Mouse (Mus musculus): ENCODE results near the gene Galnt7. TPM values are rescaled to one million over a fixed set of nuclear protein-coding genes. Genes with fewer than 3 reads are reported as not detected.

Galnt7 gene
- total and polyA plus RNA-seq, 3 experiments = 26.7 to 33.5 (median 32.7) TPM

DNA sequence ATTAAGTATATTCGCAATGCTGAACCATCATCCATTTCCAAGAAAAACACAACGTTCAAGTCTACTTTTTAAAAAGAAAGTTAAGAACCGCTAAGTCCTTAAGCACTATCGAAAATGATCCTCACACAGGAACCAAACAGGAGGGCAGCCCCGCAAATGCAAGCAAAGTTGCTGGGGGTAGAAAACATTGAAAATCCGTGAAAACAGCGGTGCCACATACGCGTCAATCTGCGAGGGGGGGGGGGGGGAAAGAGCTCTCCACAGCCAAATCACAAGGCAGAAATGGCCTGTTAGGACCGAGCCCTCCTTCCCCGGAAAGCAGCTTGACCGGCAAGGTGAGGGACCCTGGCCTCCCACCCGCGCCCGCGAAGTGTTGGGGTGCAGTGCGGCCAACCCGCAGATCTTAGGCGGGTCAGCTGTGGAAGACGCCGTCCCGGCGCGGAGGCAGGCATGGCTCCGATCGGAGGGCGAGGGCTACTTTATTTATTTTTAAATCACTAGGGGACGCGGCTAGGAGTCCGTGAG, 142.0 kb downstream of the Galnt7 start:
- Histone ChIP-seq H3K79me2 (replicated peaks; ENCODE audit: control insufficient read depth, extremely low read depth, insufficient read depth, poor library complexity, severe bottlenecking) (peaks cover 23% of the 10 kb centered on the region), H3K9ac (ENCODE audit: insufficient read depth, low read depth) (peak overlapping the region; percentile 93), H3K27ac (ENCODE audit: insufficient read depth, low read depth) (peak overlapping the region; percentile 68), H3K9me3 (replicated peaks; ENCODE audit: low read length) (no peaks in the 10 kb centered on the region), H3K27me3 (replicated peaks) (no peaks in the 10 kb centered on the region), H3K4me1 (ENCODE audit: control insufficient read depth in 1 of 2, insufficient read depth in 2 of 2) (peaks cover 2 to 16% of the 10 kb centered on the region in 2 experiments; a peak in 2 of 4 replicates), H3K36me3 (replicated peaks in 1 of 2; ENCODE audit: control insufficient read depth in 1 of 2, insufficient read depth in 1 of 2, low read length in 1 of 2) (peaks cover 16 to 25% of the 10 kb centered on the region in 2 experiments), H3K4me3 (replicated peaks in 1 of 3; ENCODE audit: low read depth in 2 of 3, low read length in 2 of 3, poor library complexity in 1 of 3) (peak overlapping the region; percentile 58 to 90 (median 76)), H3K4me2 (ENCODE audit: insufficient read depth, low read depth, poor library complexity, severe bottlenecking) (peak overlapping the region; percentile 91)
- in situ Hi-C loops (cut with MboI; ENCODE audit: low pct_ligation_motif_present, low pct_unique_long_range_greater_than_20kb, low sequenced_read_pairs) (no loop called here), dilution Hi-C loops (cut with MboI; ENCODE audit: extremely low pct_ligation_motif_present, extremely low pct_unique_long_range_greater_than_20kb, low sequenced_read_pairs) (no loop called here)
- no peak for TF ChIP-seq ZMIZ1 (IDR thresholded peaks at IDR 0.05; ENCODE audit: low read depth, low read length)
- no peak for TF ChIP-seq NELFE (IDR thresholded peaks at IDR 0.05; ENCODE audit: low read depth, low read length)
- TF ChIP-seq KAT2A (IDR thresholded peaks at IDR 0.05; ENCODE audit: insufficient replicate concordance, low read length) = no peak
- TF ChIP-seq CTCF (conservative IDR thresholded peaks at IDR 0.05 in 1 of 2, IDR thresholded peaks at IDR 0.05 in 1 of 2; ENCODE audit: low read depth in 2 of 2, low read length in 2 of 2) = no peak
- no peak for TF ChIP-seq HCFC1 (IDR thresholded peaks at IDR 0.05; ENCODE audit: low read depth, low read length)
- TF ChIP-seq TCF12 (IDR thresholded peaks at IDR 0.05; ENCODE audit: low read depth, low read length) = no peak
- no peak for TF ChIP-seq JUN (IDR thresholded peaks at IDR 0.05; ENCODE audit: insufficient read depth, low read depth, low read length)
- TF ChIP-seq CHD2 (IDR thresholded peaks at IDR 0.05; ENCODE audit: low read length) = no peak
- TF ChIP-seq MXI1 (IDR thresholded peaks at IDR 0.05; ENCODE audit: low read depth, low read length) = no peak
- no peak for TF ChIP-seq PAX5 (IDR thresholded peaks at IDR 0.05; ENCODE audit: low read length)
- no peak for TF ChIP-seq SMC3 (IDR thresholded peaks at IDR 0.05; ENCODE audit: low read depth, low read length)
- no peak for TF ChIP-seq MEF2A (IDR thresholded peaks at IDR 0.05; ENCODE audit: borderline replicate concordance, low read depth, low read length)
- TF ChIP-seq NRF1 (IDR thresholded peaks at IDR 0.05; ENCODE audit: low read depth, low read length) = no peak
- no peak for DNase-seq (ENCODE audit: extremely low read depth)

DNA sequence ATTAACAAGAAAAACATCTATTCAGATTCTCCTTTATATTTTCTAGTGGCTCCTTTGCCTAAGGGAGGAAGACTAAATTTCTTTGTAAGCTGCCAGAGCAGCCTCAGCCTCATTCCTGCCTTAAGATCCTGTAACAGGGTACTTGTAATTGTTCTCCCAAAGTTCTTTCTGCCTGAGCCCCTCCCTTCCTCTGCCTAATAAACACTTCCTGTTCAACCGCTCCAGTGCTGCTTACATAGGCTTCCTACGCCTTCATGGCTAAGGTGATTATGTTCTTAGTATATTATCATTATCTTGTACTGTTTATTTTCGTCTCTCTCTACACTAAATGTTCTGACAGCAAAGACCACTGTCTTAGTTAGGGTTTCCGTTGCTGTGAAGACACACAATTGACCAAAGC, 144.2 kb downstream of the Galnt7 start:
- Histone ChIP-seq H3K9me3 (replicated peaks; ENCODE audit: low read length) (no peaks in the 10 kb centered on the region), H3K36me3 (replicated peaks in 1 of 2; ENCODE audit: control insufficient read depth in 1 of 2, insufficient read depth in 1 of 2, low read length in 1 of 2) (peaks cover 8 to 12% of the 10 kb centered on the region in 2 experiments), H3K79me2 (replicated peaks; ENCODE audit: control insufficient read depth, extremely low read depth, insufficient read depth, poor library complexity, severe bottlenecking) (peaks cover 18% of the 10 kb centered on the region), H3K27ac (ENCODE audit: insufficient read depth, low read depth) (no peak overlapping the region), H3K4me3 (replicated peaks in 1 of 3; ENCODE audit: low read depth in 2 of 3, low read length in 2 of 3, poor library complexity in 1 of 3) (no peak overlapping the region), H3K4me1 (ENCODE audit: control insufficient read depth in 1 of 2, insufficient read depth in 2 of 2) (peaks cover 0 to 8% of the 10 kb centered on the region in 2 experiments; a peak in 2 of 4 replicates), H3K9ac (ENCODE audit: insufficient read depth, low read depth) (no peak overlapping the region), H3K27me3 (replicated peaks) (no peaks in the 10 kb centered on the region), H3K4me2 (ENCODE audit: insufficient read depth, low read depth, poor library complexity, severe bottlenecking) (no peak overlapping the region)
- dilution Hi-C loops (cut with MboI; ENCODE audit: extremely low pct_ligation_motif_present, extremely low pct_unique_long_range_greater_than_20kb, low sequenced_read_pairs) = no loop called here
- DNase-seq (ENCODE audit: extremely low read depth) = no peak
- TF ChIP-seq KAT2A (IDR thresholded peaks at IDR 0.05; ENCODE audit: insufficient replicate concordance, low read length) (no peak), UBTF (IDR thresholded peaks at IDR 0.05; ENCODE audit: low read depth, low read length) (no peak), IRF4 (IDR thresholded peaks at IDR 0.05; ENCODE audit: low read depth, low read length) (no peak), CHD2 (IDR thresholded peaks at IDR 0.05; ENCODE audit: low read length) (no peak), JUN (IDR thresholded peaks at IDR 0.05; ENCODE audit: insufficient read depth, low read depth, low read length) (no peak), TBP (conservative IDR thresholded peaks at IDR 0.05; ENCODE audit: low read depth, low read length) (no peak)
- in situ Hi-C loops (cut with MboI; ENCODE audit: low pct_ligation_motif_present, low pct_unique_long_range_greater_than_20kb, low sequenced_read_pairs) = no loop called here

Measured in CH12.LX (cell line).